Mouse (Mus musculus) heart, embryonic 12.5 days (tissue): ENCODE measurements around the gene Pitpnc1. TPM values are rescaled to one million over a fixed set of nuclear protein-coding genes. Genes with fewer than 3 reads are reported as not detected.

Source experiments
- ATAC-seq: fragments of 200-750 bp; cut with Nextera tagmentation; 2 replicates; pipeline ENCODE4 v1.8.0; 2017; ENCODE audit warnings: moderate TSS enrichment, moderate library complexity; ENCODE audit not compliant: insufficient number of reproducible peaks, low FRiP score
- H3K27ac ChIP-seq: fragments of 300-500 bp; sonication (generic); 2 replicates; pipeline ENCODE4 v1.5.1; 2016; ENCODE audit warnings: mild to moderate bottlenecking, moderate library complexity; ENCODE audit not compliant: poor library complexity, severe bottlenecking
- H3K27me3 ChIP-seq: fragments of 300-500 bp; sonication (generic); replicated peaks from 2 replicates; pipeline ENCODE4 v1.6.1; 2016; ENCODE audit warnings: mild to moderate bottlenecking, moderate library complexity
- H3K36me3 ChIP-seq: fragments of 300-500 bp; sonication (generic); 2 replicates; pipeline ENCODE4 v1.6.1; 2016; ENCODE audit warnings: mild to moderate bottlenecking, moderate library complexity
- H3K4me1 ChIP-seq: fragments of 300-500 bp; sonication (generic); replicated peaks from 2 replicates; pipeline ENCODE4 v1.6.1; 2016; ENCODE audit warnings: mild to moderate bottlenecking
- H3K4me2 ChIP-seq: fragments of 300-500 bp; sonication (generic); 2 replicates; pipeline ENCODE4 v1.6.1; 2016; ENCODE audit warnings: mild to moderate bottlenecking, moderate library complexity
- H3K4me3 ChIP-seq: fragments of 300-500 bp; sonication (generic); 2 replicates; pipeline ENCODE4 v1.5.1; 2016; ENCODE audit warnings: mild to moderate bottlenecking
- H3K9ac ChIP-seq: fragments of 300-500 bp; sonication (generic); 2 replicates; pipeline ENCODE4 v1.6.1; 2016; ENCODE audit warnings: mild to moderate bottlenecking, moderate library complexity
- H3K9me3 ChIP-seq: fragments of 300-500 bp; sonication (generic); replicated peaks from 2 replicates; pipeline ENCODE4 v1.6.1; 2016; ENCODE audit warnings: mild to moderate bottlenecking, moderate library complexity
- WGBS: fragments of 180-500 bp; shearing (Covaris S2); methylation state at CpG from one replicate; pipeline ENCODE4 v1.1.7; 2016; 5-methylcytosine and 5-hydroxymethylcytosine counted together
- polyA plus RNA-seq: library from polyadenylated mRNA; unstranded; fragments of >200 nt; fragmentation: Nextera tagmentation; extraction: Ambion mirVana; gene quantifications from 2 replicates; pipeline ENCODE4 v1.2.1, GENCODE M21; 2016

Pitpnc1 gene
- polyA plus RNA-seq, 1 experiment from 2014 or later = 8.2 TPM

- 75% methylated on average over 2 of the region's 2 CpGs for WGBS
- H3K27ac ChIP-seq = no peak overlapping the region
- peaks cover 8% of the 10 kb centered on the region for H3K36me3 ChIP-seq
- H3K4me2 ChIP-seq = no peak overlapping the region
- H3K9ac ChIP-seq = no peak overlapping the region
- H3K27me3 ChIP-seq = no peaks in the 10 kb centered on the region
- no peaks in the 10 kb centered on the region for H3K9me3 ChIP-seq
- no peak for ATAC-seq
- H3K4me1 ChIP-seq = peaks cover 11% of the 10 kb centered on the region
- no peak overlapping the region for H3K4me3 ChIP-seq
Observed at GRCm38 (mm10) chr11:107190376-107190775, 280.1 kb downstream of the Pitpnc1 start.

- Histone ChIP-seq H3K4me3 (peak within 1 kb of the TSS; percentile 92), H3K4me2 (peak within 1 kb of the TSS; percentile 92), H3K27ac (peak within 1 kb of the TSS; percentile 71), H3K36me3 (peaks cover 22% of the 10 kb centered on the region), H3K27me3 (no peaks in the 10 kb centered on the region), H3K9me3 (no peaks in the 10 kb centered on the region), H3K9ac (peak within 1 kb of the TSS; percentile 92), H3K4me1 (peaks cover 5% of the 10 kb centered on the region)
- peak; percentile 96 for ATAC-seq
- WGBS = under 1% methylated on average over 62 of the region's 62 CpGs
Observed at GRCm38 (mm10) chr11:107188565-107189552, 281.6 kb downstream of the Pitpnc1 start, which contains the start of gene Nol11. Gene Nol11, minus strand, starts transcription at chr11:107189381.

GRCm38 (mm10) chr11:107183777-107184176 is 286.7 kb downstream of the Pitpnc1 start:
- Histone ChIP-seq H3K4me2 (no peak overlapping the region), H3K9me3 (no peaks in the 10 kb centered on the region), H3K4me1 (peaks cover 5% of the 10 kb centered on the region), H3K4me3 (no peak overlapping the region), H3K9ac (no peak overlapping the region), H3K27ac (no peak overlapping the region), H3K27me3 (no peaks in the 10 kb centered on the region), H3K36me3 (peaks cover 65% of the 10 kb centered on the region)
- 53% methylated on average over 8 of the region's 8 CpGs for WGBS
- 0 out of 2 replicates have a peak, but pooled peaks have one; percentile 45 for ATAC-seq

- H3K27me3 ChIP-seq = no peaks in the 10 kb centered on the region
- no peak for ATAC-seq
- H3K9me3 ChIP-seq = no peaks in the 10 kb centered on the region
- no peak overlapping the region for H3K4me3 ChIP-seq
- no peak overlapping the region for H3K9ac ChIP-seq
- H3K4me2 ChIP-seq = no peak overlapping the region
- 72% methylated on average over 4 of the region's 4 CpGs for WGBS
- H3K36me3 ChIP-seq = peaks cover 14% of the 10 kb centered on the region
- H3K27ac ChIP-seq = no peak overlapping the region
- H3K4me1 ChIP-seq = peaks cover 16% of the 10 kb centered on the region
Observed at GRCm38 (mm10) chr11:107161215-107161614, 309.3 kb downstream of the Pitpnc1 start.

- H3K9me3 ChIP-seq = peaks cover 3% of the 10 kb centered on the region; the same call in 1 of the 2 replicates
- 0 out of 2 replicates have a peak, but pooled peaks cover 2% of the 10 kb centered on the region for H3K36me3 ChIP-seq
- no peaks in the 10 kb centered on the region for H3K27me3 ChIP-seq
- H3K9ac ChIP-seq = no peak overlapping the region
- no peak for ATAC-seq
- H3K4me2 ChIP-seq = no peak overlapping the region
- H3K27ac ChIP-seq = no peak overlapping the region
- 57% methylated on average over 1 of the region's 1 CpGs for WGBS
- H3K4me3 ChIP-seq = no peak overlapping the region
- peaks cover 16% of the 10 kb centered on the region for H3K4me1 ChIP-seq
Observed at GRCm38 (mm10) chr11:107159034-107159433, 311.5 kb downstream of the Pitpnc1 start.

Other genes with a start within 250 kb of the Pitpnc1 start
- gene Psmd12, start 8.8 kb upstream of the Pitpnc1 start, polyA plus RNA-seq = 156 and 160 TPM in 2 replicates
- 19.5 and 22.8 TPM in 2 replicates for gene Helz, start 77.2 kb upstream of the Pitpnc1 start, polyA plus RNA-seq
- 0.15 TPM in 1 of 2 replicates, not detected in the other for gene Cacng1, start 245.8 kb upstream of the Pitpnc1 start, polyA plus RNA-seq